In genomic region chr5:105517992-105518625, GRCm38 (mm10) we compare ENCODE assay signal across 9 mouse cellular contexts. TPM values are rescaled to one million over a fixed set of nuclear protein-coding genes. Genes with fewer than 3 reads are reported as not detected.
A peak's percentile ranks its signal among the peaks of the same experiment; 100 is the strongest.
DNase-seq lines count a peak whose midpoint lies in the region; ATAC-seq and TF ChIP-seq lines count a peak whose summit lies in the region.
"Had no signal": no experiment of that assay in that cellular context is flagged by ENCODE, and none has a peak within 500 bp of the region (broad histone marks: within the 10 kb centered on the region; RNA-seq: fewer than 3 reads in every experiment).

No protein-coding gene starts in this region.

- 5% methylated on average over 7 of the region's 7 CpGs for WGBS in lung, embryonic 15.5 days
- WGBS in embryonic facial prominence, embryonic 15.5 days, result 10% methylated on average over 7 of the region's 7 CpGs

- no peak overlapping the region for H3ac ChIP-seq in myocyte (ENCODE audit: control insufficient read depth, insufficient read length)

- no peak for TF ChIP-seq CTCF in gastrocnemius, adult 2 months (IDR thresholded peaks at IDR 0.05)

- intact Hi-C loops in gastrocnemius, adult 2 months (cut with DNase I), result no loop called here

- DNase-seq in lung, postnatal 36 days, result no peak
- DNase-seq in induced T-regulatory cell, adult 2 months (ENCODE audit: low read depth), result peak; percentile 44
- no peak for DNase-seq in right cerebral cortex, adult 18-20 months
- no peak for DNase-seq in gastrocnemius, adult 2 months
- no peak for DNase-seq in cerebellum, postnatal 14 days

- H3K79me2 ChIP-seq in myocyte (ENCODE audit: control insufficient read depth, insufficient read depth), result peaks cover 12% of the 10 kb centered on the region

- H3K4me3 ChIP-seq in lung, embryonic 15.5 days, result peak overlapping the region; percentile 85
- H3K4me3 ChIP-seq in embryonic facial prominence, embryonic 15.5 days (replicated peaks), result peak overlapping the region; percentile 79
- peak overlapping the region; percentile 69 for H3K4me3 ChIP-seq in myocyte
- H3K4me3 ChIP-seq in gastrocnemius, adult 2 months, result no peak overlapping the region

- H3K9ac ChIP-seq in lung, embryonic 15.5 days, result peak overlapping the region; percentile 74; the same call in 1 of the 2 replicates
- H3K9ac ChIP-seq in embryonic facial prominence, embryonic 15.5 days, result no peak overlapping the region

- no peaks in the 10 kb centered on the region for H3K9me3 ChIP-seq in lung, embryonic 15.5 days
- H3K9me3 ChIP-seq in embryonic facial prominence, embryonic 15.5 days (replicated peaks), result no peaks in the 10 kb centered on the region

- peak overlapping the region; percentile 96 for H3K4me2 ChIP-seq in lung, embryonic 15.5 days
- H3K4me2 ChIP-seq in embryonic facial prominence, embryonic 15.5 days (replicated peaks), result peak overlapping the region; percentile 90
- peak overlapping the region; percentile 96 for H3K4me2 ChIP-seq in myocyte (ENCODE audit: low read depth)

- no peaks in the 10 kb centered on the region for H3K36me3 ChIP-seq in lung, embryonic 15.5 days
- H3K36me3 ChIP-seq in embryonic facial prominence, embryonic 15.5 days, result no peaks in the 10 kb centered on the region
- H3K36me3 ChIP-seq in myocyte (ENCODE audit: control insufficient read depth, insufficient read depth), result no peaks in the 10 kb centered on the region

- TF ChIP-seq POLR2A in myocyte (IDR thresholded peaks at IDR 0.05; ENCODE audit: insufficient read length, low read depth), result no peak

- H3K27me3 ChIP-seq in lung, embryonic 15.5 days, result no peaks in the 10 kb centered on the region
- 0 out of 2 replicates have a peak, but pooled peaks cover 2% of the 10 kb centered on the region for H3K27me3 ChIP-seq in embryonic facial prominence, embryonic 15.5 days
- H3K27me3 ChIP-seq in myocyte (ENCODE audit: control insufficient read depth, insufficient read depth, insufficient read length), result no peaks in the 10 kb centered on the region
- H3K27me3 ChIP-seq: Patski had no signal

- H3K27ac ChIP-seq in lung, embryonic 15.5 days, result peak overlapping the region; percentile 94; the same call in 1 of the 2 replicates
- no peak overlapping the region for H3K27ac ChIP-seq in embryonic facial prominence, embryonic 15.5 days (replicated peaks)
- H3K27ac ChIP-seq in gastrocnemius, adult 2 months, result no peak overlapping the region

- ATAC-seq in lung, embryonic 15.5 days (ENCODE audit: borderline replicate concordance, extremely low read depth, low FRiP score, low TSS enrichment), result no peak
- ATAC-seq in embryonic facial prominence, embryonic 15.5 days (ENCODE audit: insufficient number of reproducible peaks, low FRiP score, low TSS enrichment, low read depth), result no peak

- peaks cover 31% of the 10 kb centered on the region for H3K4me1 ChIP-seq in lung, embryonic 15.5 days
- peaks cover 10% of the 10 kb centered on the region for H3K4me1 ChIP-seq in embryonic facial prominence, embryonic 15.5 days

TF ChIP-seq in myocyte, 11 proteins besides CTCF, POLR2A, EP300 and RAD21:
- TF ChIP-seq USF1 (IDR thresholded peaks at IDR 0.05; ENCODE audit: low read depth), result no peak
- TF ChIP-seq TCF3 (IDR thresholded peaks at IDR 0.05; ENCODE audit: insufficient read length, low read depth), result no peak
- TF ChIP-seq REST (IDR thresholded peaks at IDR 0.05; ENCODE audit: insufficient read depth, insufficient read length), result no peak
- no peak for TF ChIP-seq SRF (IDR thresholded peaks at IDR 0.05; ENCODE audit: control insufficient read depth, insufficient read length, low read depth)
- no peak for TF ChIP-seq POLR2AphosphoS2 (IDR thresholded peaks at IDR 0.05; ENCODE audit: insufficient read length, low read depth)
- TF ChIP-seq MAX (IDR thresholded peaks at IDR 0.05; ENCODE audit: low read depth), result no peak
- TF ChIP-seq MYOG (IDR thresholded peaks at IDR 0.05; ENCODE audit: control insufficient read depth in 1 of 3, insufficient read depth in 1 of 3, insufficient read length in 2 of 3, low read depth in 2 of 3), result no peak

RNA-seq across cellular contexts. Expression of gene Lrrc8c, which starts 1.1 kb away (rescaled TPM):
- polyA plus RNA-seq in lung, embryonic 15.5 days (2015; fragmentation: Nextera tagmentation; extraction: Ambion mirVana), result 24.3 and 26.5 TPM in 2 replicates
- polyA plus RNA-seq in embryonic facial prominence, embryonic 15.5 days (2015; fragmentation: Nextera tagmentation; extraction: Ambion mirVana), result 15.5 and 16.1 TPM in 2 replicates
- polyA plus RNA-seq in myocyte (2012; fragmentation: generic; extraction: Trizol), result 7.9 TPM
- 10 to 100 TPM in 1 of 2 experiments, 1 to 10 TPM in 1; 8.1 to 17.0 TPM for total RNA-seq in gastrocnemius, adult 2 months (2021)
